Mouse (Mus musculus) heart, embryonic 16.5 days (tissue): Measurements from ENCODE around the gene Tln2. TPM values are rescaled to one million over a fixed set of nuclear protein-coding genes. Genes with fewer than 3 reads are reported as not detected.

Experiments
- ATAC-seq: fragments of 200-750 bp; cut with Nextera tagmentation; replicated peaks from 2 replicates; pipeline ENCODE4 v1.8.0; 2017; ENCODE audit warnings: moderate number of reproducible peaks; ENCODE audit not compliant: insufficient read depth, low FRiP score; ENCODE audit errors: extremely low read depth
- H3K27ac ChIP-seq: fragments of 300-500 bp; sonication (generic); 2 replicates; pipeline ENCODE4 v1.5.1; 2014; ENCODE audit warnings: mild to moderate bottlenecking, low read length, control low read depth, moderate library complexity
- H3K27me3 ChIP-seq: fragments of 300-500 bp; sonication (generic); 2 replicates; pipeline ENCODE4 v1.6.1; 2014; ENCODE audit warnings: low read length, mixed read lengths; ENCODE audit not compliant: control insufficient read depth, insufficient read depth
- H3K36me3 ChIP-seq: fragments of 300-500 bp; sonication (generic); 2 replicates; pipeline ENCODE4 v1.6.1; 2014; ENCODE audit not compliant: control insufficient read depth, insufficient read depth
- H3K4me1 ChIP-seq: fragments of 300-500 bp; sonication (generic); 2 replicates; pipeline ENCODE4 v1.6.1; 2014; ENCODE audit warnings: low read length, mixed read lengths; ENCODE audit not compliant: control insufficient read depth, insufficient read depth
- H3K4me2 ChIP-seq: fragments of 300-500 bp; sonication (generic); 2 replicates; pipeline ENCODE4 v1.6.1; 2014; ENCODE audit warnings: low read depth, mild to moderate bottlenecking, control low read depth, low read length
- H3K4me3 ChIP-seq: fragments of 300-500 bp; sonication (generic); 2 replicates; pipeline ENCODE4 v1.5.1; 2014; ENCODE audit warnings: mild to moderate bottlenecking, control low read depth, low read length
- H3K9ac ChIP-seq: fragments of 300-500 bp; sonication (generic); 2 replicates; pipeline ENCODE4 v1.6.1; 2014; ENCODE audit warnings: low read length, control low read depth
- H3K9me3 ChIP-seq: fragments of 300-500 bp; sonication (generic); replicated peaks from 2 replicates; pipeline ENCODE4 v1.6.1; 2016; ENCODE audit warnings: low read length; ENCODE audit not compliant: control insufficient read depth
- WGBS: fragments of 180-500 bp; shearing (Covaris S2); extraction: QIAGEN DNeasy Blood & Tissue Kit; methylation state at CpG from one replicate; pipeline ENCODE4 v1.1.7; 2014; 5-methylcytosine and 5-hydroxymethylcytosine counted together
- polyA plus RNA-seq: library from polyadenylated mRNA; unstranded; fragments of >200 nt; fragmentation: Nextera tagmentation; extraction: Ambion mirVana; gene quantifications from 2 replicates; pipeline ENCODE4 v1.2.1, GENCODE M21; 2015

Tln2 gene
- polyA plus RNA-seq, 1 experiment from 2014 or later, result 51.5 TPM

DNA sequence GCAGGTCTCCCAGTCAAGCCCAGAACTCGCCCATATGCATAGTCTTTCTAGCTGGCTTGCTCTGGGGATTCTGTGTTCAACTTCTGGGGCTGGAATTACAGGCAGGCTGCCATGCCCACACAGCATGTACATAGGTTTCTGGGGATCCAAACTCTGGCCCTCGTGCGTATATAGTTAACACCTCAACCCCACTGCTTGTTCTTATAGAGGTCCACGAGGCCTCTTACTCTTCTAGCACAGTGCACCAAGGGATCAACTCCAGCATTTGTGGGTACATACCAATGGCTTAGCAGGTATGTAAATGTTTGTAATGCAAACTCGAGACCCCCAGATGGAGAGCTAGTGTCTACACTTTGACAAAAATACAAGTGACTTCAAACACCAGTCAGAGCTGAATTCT is 33.2 kb upstream of the Tln2 start:
- no peak overlapping the region for H3K27ac ChIP-seq
- H3K4me1 ChIP-seq, result peaks cover 26% of the 10 kb centered on the region
- peaks cover 4% of the 10 kb centered on the region for H3K9me3 ChIP-seq
- H3K27me3 ChIP-seq, result no peaks in the 10 kb centered on the region
- H3K4me2 ChIP-seq, result no peak overlapping the region
- H3K4me3 ChIP-seq, result no peak overlapping the region
- no peaks in the 10 kb centered on the region for H3K36me3 ChIP-seq
- WGBS, result 79% methylated on average over 5 of the region's 5 CpGs
- no peak for ATAC-seq
- no peak overlapping the region for H3K9ac ChIP-seq

DNA sequence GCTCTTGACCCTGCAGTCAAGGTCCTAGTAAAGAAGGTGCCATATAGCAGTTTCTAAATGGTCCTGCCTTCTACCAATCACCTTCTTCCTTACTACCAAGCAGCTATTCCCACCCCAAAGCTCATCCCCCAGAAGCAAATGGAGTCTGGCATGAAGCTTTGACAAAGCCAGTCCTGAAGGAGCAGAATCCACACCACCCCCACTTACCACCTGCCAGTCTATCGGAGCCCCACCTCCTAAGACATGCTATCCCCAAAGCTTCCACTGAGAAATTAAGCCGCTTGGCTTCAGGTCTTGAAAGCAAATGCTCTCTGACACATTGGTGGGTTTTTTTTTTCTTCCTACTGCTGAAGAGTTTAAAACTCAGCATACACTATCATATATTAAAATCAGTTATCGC is 27.6 kb upstream of the Tln2 start:
- whole genome bisulfite sequencing, result 79% methylated on average over 3 of the region's 3 CpGs
- ATAC-seq, result no peak
- peak overlapping the region; percentile 48 for H3K4me2 ChIP-seq
- peak overlapping the region; percentile 93 for H3K27ac ChIP-seq
- peaks cover 65% of the 10 kb centered on the region for H3K4me1 ChIP-seq
- no peaks in the 10 kb centered on the region for H3K36me3 ChIP-seq
- no peak overlapping the region for H3K4me3 ChIP-seq
- no peaks in the 10 kb centered on the region for H3K27me3 ChIP-seq
- no peaks in the 10 kb centered on the region for H3K9me3 ChIP-seq
- H3K9ac ChIP-seq, result peak overlapping the region; percentile 55; the same call in 1 of the 2 replicates

DNA sequence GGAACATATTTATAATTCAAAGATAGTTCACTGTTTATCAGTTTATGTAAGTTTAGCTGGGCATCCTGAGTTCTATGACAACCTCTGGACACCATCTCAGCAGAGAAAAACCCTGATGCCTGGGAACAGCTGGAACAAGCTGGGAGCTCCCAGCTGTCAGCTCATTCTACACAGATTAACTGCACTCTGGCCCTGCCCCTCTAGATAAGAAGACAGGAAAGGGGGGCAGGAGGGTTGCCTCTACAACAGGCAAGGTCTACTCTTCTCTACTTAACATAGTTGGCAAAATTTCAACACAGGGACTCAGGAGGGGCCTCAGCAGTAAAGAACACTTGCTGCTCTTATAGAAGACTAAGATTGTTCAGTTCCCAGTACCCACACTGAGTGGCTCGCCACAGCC is 27.0 kb upstream of the Tln2 start:
- Histone ChIP-seq H3K36me3 (no peaks in the 10 kb centered on the region), H3K4me1 (peaks cover 67% of the 10 kb centered on the region), H3K4me3 (no peak overlapping the region), H3K27ac (peak overlapping the region; percentile 93), H3K4me2 (peak overlapping the region; percentile 48), H3K9me3 (no peaks in the 10 kb centered on the region), H3K9ac (no peak overlapping the region), H3K27me3 (no peaks in the 10 kb centered on the region)
- 28% methylated on average over 1 of the region's 1 CpGs for WGBS
- ATAC-seq, result peak; percentile 79

DNA sequence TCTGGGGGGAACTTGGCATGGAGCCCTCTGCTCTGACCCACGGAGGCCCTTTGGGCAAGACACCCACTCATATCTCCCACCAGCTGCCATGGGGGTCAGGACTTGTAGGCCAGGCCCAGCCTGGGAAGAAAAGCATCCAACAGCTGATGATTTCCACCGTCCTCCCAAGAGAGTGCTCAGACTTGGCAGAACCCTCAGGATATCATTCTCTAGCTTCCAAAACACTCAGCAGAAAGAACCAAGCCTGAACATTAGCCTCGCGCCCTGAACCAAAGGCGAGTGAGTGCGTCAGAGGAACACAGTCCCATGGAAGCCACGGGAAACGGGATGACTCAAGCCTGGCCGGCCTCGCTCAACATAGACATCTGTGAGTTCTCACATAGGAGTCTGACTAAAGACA is 25.4 kb upstream of the Tln2 start:
- H3K27ac ChIP-seq, result peak overlapping the region; percentile 93
- peaks cover 76% of the 10 kb centered on the region for H3K4me1 ChIP-seq
- WGBS, result 64% methylated on average over 10 of the region's 10 CpGs

DNA sequence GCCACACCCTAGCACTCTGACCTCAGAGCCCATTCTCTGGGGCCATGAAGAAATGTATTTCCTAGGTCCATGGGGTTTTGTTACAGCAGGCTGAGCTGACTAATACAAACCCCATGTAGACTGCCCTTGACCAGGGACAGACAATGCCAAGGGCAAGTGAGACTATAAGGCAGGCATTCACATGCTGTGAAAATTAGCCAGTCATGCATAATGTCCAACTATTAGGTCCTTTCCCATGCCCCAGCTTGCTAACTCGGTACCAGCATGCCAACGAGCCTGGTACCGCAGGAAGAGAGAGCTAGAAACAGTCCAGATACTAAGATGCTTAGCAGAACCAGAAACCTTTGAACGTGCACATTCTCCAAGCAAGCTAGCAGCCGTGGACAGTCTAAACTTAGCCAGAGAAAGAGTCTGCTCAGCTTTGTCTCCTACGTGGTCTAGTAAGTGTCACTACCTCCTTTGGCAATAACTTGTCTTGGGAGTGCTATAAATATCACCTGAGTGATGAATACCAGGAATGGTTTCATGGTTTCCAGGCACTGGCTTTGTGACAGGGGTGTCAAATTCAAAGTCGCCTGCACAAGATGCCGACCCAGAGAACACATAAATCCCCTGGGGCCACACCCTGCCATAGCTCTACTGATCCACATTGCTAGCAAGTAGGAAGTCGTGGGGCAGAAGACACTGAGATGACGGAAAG is 22.2 kb upstream of the Tln2 start:
- ATAC-seq, result peak; percentile 87
- WGBS, result 38% methylated on average over 10 of the region's 10 CpGs
- H3K4me2 ChIP-seq, result peak overlapping the region; percentile 42

More for the DNA sequence above, 25.4 kb upstream of the Tln2 start:
- Histone ChIP-seq H3K9me3 (no peaks in the 10 kb centered on the region), H3K36me3 (no peaks in the 10 kb centered on the region), H3K27me3 (no peaks in the 10 kb centered on the region), H3K4me2 (no peak overlapping the region), H3K4me3 (no peak overlapping the region), H3K9ac (no peak overlapping the region)
- ATAC-seq, result no peak

DNA sequence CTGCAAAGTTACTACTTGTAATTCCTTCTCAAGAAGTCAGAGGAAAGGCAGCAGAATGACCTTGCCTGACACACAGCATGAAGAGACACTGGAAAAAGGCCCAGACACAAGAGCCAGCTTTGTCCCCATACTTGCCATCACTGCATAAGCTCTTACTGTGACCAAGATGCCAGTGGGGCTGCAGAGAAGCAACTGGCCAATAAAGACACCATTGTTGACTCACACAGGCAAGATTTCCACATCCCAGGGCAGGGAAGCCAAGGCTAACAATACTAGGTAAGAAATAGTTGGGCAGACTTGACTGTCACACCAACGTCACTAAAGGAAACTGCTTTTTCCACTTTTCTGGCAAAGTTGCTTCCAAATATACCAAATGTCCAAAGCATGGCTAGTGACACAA is 20.0 kb upstream of the Tln2 start:
- WGBS, result 84% methylated on average over 1 of the region's 1 CpGs
- H3K4me1 ChIP-seq, result peaks cover 56% of the 10 kb centered on the region
- no peaks in the 10 kb centered on the region for H3K9me3 ChIP-seq

More for the DNA sequence above, 22.2 kb upstream of the Tln2 start:
- no peaks in the 10 kb centered on the region for H3K27me3 ChIP-seq
- peak overlapping the region; percentile 55 for H3K9ac ChIP-seq
- H3K4me1 ChIP-seq, result peaks cover 57% of the 10 kb centered on the region
- no peak overlapping the region for H3K4me3 ChIP-seq
- no peaks in the 10 kb centered on the region for H3K9me3 ChIP-seq
- peak overlapping the region; percentile 99 for H3K27ac ChIP-seq
- no peaks in the 10 kb centered on the region for H3K36me3 ChIP-seq

DNA sequence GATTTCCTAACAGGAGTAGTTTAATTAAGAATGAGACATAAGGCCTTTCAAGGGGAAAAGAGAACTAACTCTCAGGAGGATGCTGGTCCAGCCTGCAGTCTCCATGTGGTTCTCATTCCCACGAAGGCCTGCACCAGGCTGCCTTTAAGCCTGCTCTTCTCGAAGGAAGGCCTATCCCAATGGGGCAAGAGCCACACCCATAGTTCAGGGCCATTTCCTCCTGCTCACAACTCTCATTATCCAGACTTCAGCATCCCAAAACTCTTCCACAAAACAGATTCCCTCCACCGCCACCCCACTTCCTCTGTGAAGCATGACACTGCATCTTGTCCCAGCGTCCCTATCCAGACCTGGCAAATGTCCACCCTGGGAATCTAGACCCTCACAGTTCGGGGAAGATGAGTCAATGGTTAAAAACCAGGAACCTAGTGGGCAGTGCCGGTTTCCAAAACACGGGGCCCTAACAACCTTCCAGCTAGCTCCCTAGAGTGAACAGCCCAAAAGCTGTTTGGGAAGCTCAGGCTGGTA is 15.3 kb upstream of the Tln2 start:
- Histone ChIP-seq H3K36me3 (no peaks in the 10 kb centered on the region), H3K9ac (no peak overlapping the region), H3K9me3 (no peaks in the 10 kb centered on the region), H3K4me2 (no peak overlapping the region), H3K27me3 (no peaks in the 10 kb centered on the region), H3K4me1 (peaks cover 53% of the 10 kb centered on the region), H3K4me3 (no peak overlapping the region), H3K27ac (peak overlapping the region; percentile 87; the same call in 1 of the 2 replicates)
- 64% methylated on average over 7 of the region's 7 CpGs for WGBS
- ATAC-seq, result no peak

More for the DNA sequence above, 20.0 kb upstream of the Tln2 start:
- H3K4me3 ChIP-seq, result no peak overlapping the region
- no peaks in the 10 kb centered on the region for H3K27me3 ChIP-seq
- H3K27ac ChIP-seq, result peak overlapping the region; percentile 99
- H3K9ac ChIP-seq, result no peak overlapping the region
- no peak for ATAC-seq
- H3K36me3 ChIP-seq, result no peaks in the 10 kb centered on the region
- no peak overlapping the region for H3K4me2 ChIP-seq

DNA sequence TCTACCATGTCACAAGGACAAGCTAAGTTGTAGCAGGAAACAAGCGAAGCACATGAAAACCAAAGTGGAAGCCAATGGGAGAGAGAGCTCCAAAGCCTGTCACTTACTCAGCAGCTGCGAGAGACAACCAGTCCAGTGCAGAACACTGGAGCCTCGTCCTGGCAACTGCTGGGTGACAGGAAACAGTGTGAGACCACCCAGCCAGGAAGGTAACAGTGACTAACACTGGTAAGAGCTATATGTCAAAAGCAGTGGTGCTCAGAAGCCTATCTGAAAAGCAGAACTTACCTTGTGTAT is 14.1 kb upstream of the Tln2 start:
- ATAC-seq, result peak; percentile 28; the same call in 1 of the 2 replicates
- 35% methylated on average over 3 of the region's 3 CpGs for WGBS
- Histone ChIP-seq H3K4me3 (no peak overlapping the region), H3K9ac (peak overlapping the region; percentile 41), H3K9me3 (no peaks in the 10 kb centered on the region), H3K27me3 (no peaks in the 10 kb centered on the region), H3K4me2 (peak overlapping the region; percentile 35), H3K4me1 (peaks cover 53% of the 10 kb centered on the region), H3K36me3 (no peaks in the 10 kb centered on the region), H3K27ac (peak overlapping the region; percentile 87)

DNA sequence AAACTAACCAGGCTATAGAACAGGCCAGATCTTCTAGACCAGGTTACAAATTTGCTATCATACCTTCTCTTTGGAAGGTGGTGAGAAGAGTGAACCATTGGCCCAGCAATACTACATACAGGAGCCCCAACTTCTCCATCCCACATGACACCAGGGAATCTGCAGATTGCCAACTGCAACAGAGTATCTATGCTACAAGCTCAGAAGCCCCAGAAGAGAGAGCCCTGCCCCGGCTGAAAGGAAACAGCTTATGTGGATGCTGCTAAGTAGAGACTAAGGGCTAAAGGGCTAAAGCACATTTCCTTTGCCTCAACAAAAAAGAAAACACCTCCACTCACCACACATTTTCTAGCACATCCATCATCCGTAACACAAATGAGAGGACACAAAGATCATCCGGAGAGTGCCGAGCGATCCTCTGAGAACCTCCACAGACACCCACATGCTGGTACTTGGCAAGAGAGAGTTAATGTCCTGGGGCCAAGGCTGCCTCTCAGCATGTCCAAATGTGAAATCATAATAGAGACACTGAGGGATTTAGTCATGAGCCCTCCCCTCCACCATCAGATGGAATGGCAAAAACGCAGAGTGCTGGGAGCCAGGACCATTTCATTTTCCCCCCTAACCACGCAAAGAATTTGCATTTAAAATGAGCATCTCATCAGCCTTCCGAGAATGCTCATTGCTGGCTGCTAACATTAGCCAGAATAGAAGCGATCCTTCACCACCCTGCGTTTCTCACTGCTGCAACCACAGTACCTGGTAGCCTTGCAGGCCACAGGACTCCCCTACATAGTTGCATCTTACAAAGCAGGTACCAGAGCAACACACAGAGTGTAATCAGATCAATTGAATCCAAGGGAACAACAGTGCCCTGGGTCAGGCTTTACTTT is 13.5 kb upstream of the Tln2 start:
- peak; percentile 39 for ATAC-seq
- Histone ChIP-seq H3K4me2 (peak overlapping the region; percentile 35), H3K36me3 (no peaks in the 10 kb centered on the region), H3K4me1 (peaks cover 53% of the 10 kb centered on the region), H3K4me3 (peak overlapping the region; percentile 30), H3K27me3 (no peaks in the 10 kb centered on the region), H3K9ac (peak overlapping the region; percentile 48), H3K27ac (peak overlapping the region; percentile 87), H3K9me3 (no peaks in the 10 kb centered on the region)
- 34% methylated on average over 10 of the region's 10 CpGs for WGBS
